Mouse (Mus musculus) G1E (cell line): ENCODE results near the gene Dnal4. TPM values are rescaled to one million over a fixed set of nuclear protein-coding genes. Genes with fewer than 3 reads are reported as not detected.

Experiments
- ATAC-seq: 2 replicates; pipeline ENCODE4 v1.8.0; 2016; ENCODE audit warnings: mild to moderate bottlenecking; ENCODE audit not compliant: insufficient number of reproducible peaks, poor library complexity, low FRiP score, severe bottlenecking; ENCODE audit errors: extremely low read depth
- DNase-seq: peaks from one replicate; pipeline ENCODE4 v3.0.0; 2012; ENCODE audit warnings: low spot score
- H3K27me3 ChIP-seq: 2 replicates; pipeline ENCODE4 v1.6.1; 2012; ENCODE audit warnings: mild to moderate bottlenecking, low read length, inconsistent platforms; ENCODE audit not compliant: insufficient read depth
- H3K36me3 ChIP-seq: replicated peaks from 2 replicates; pipeline ENCODE3; 2012; ENCODE audit warnings: mild to moderate bottlenecking, inconsistent platforms
- H3K4me1 ChIP-seq: 2 replicates; pipeline ENCODE4 v1.6.1; 2012; ENCODE audit warnings: low read depth, low read length, inconsistent platforms, mixed read lengths; ENCODE audit not compliant: insufficient read depth
- H3K4me3 ChIP-seq: 2 replicates; pipeline ENCODE4 v1.5.1; 2012; ENCODE audit warnings: low read depth, mild to moderate bottlenecking, inconsistent platforms, low read length, moderate library complexity, mixed read lengths
- H3K9me3 ChIP-seq: replicated peaks from 2 replicates; pipeline ENCODE4 v1.6.1; 2012; ENCODE audit warnings: inconsistent platforms
- CTCF ChIP-seq: IDR thresholded peaks from 2 replicates; pipeline ENCODE4 v1.5.1; 2012; ENCODE audit warnings: low read depth, low read length, inconsistent platforms, mixed read lengths
- GATA1 ChIP-seq: IDR thresholded peaks from 2 replicates; pipeline ENCODE4 v1.6.1; 2012; ENCODE audit warnings: borderline replicate concordance, low read length, inconsistent platforms, mixed read lengths
- GATA2 ChIP-seq: IDR thresholded peaks from 2 replicates; pipeline ENCODE4 v1.6.1; 2012; ENCODE audit warnings: low read depth, low read length, inconsistent platforms, borderline replicate concordance
- POLR2AphosphoS5 ChIP-seq: IDR thresholded peaks from 2 replicates; pipeline ENCODE4 v1.6.1; 2012; ENCODE audit warnings: low read depth, low read length, inconsistent platforms; ENCODE audit not compliant: insufficient replicate concordance
- TAL1 ChIP-seq: conservative IDR thresholded peaks from 2 replicates; pipeline ENCODE4 v1.6.1; 2012; ENCODE audit warnings: low read depth, low read length, inconsistent platforms, mixed read lengths
- polyA plus RNA-seq: library from polyadenylated mRNA; stranded (reverse); fragments of >175 nt; gene quantifications from 2 replicates; pipeline ENCODE4 v1.2.3, GENCODE M21; 2012
- total RNA-seq, 2 experiments: library from RNA; stranded (forward) in 1 of 2; stranded (reverse) in 1 of 2; fragments of 200-1000 nt in 1 of 2; fragments of >200 nt in 1 of 2; fragmentation: Nextera tagmentation in 1 of 2; gene quantifications; 2 replicates each; pipeline ENCODE4 v1.2.3; 2014 to 2017

Dnal4 gene
- total and polyA plus RNA-seq, 3 experiments: 13.1 to 29.7 (median 15.2) TPM

DNA sequence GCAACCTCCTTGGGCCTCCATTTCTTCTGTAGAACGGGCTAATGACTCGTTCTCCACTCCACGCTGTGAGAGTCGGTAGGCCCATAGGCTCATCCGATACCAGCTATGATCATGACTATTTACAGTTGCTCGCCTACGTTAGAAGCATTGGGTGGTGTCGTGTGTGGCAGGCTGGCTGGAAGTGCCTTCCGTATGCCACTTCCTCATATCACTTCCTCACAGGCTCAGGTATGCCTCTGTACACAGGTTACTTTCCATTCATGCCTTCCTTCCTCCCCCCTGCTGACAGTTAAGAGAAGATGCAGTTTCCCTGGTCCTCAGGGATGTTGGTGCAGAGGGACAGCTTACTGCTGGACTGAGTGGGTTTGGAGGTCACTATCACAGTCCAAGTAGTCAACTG lies 15.4 kb upstream of the Dnal4 start:
- DNase-seq: no peak
- TF ChIP-seq GATA1: no peak
- TF ChIP-seq TAL1: no peak
- no peak for TF ChIP-seq GATA2
- no peak for TF ChIP-seq CTCF
- Histone ChIP-seq H3K36me3 (no peaks in the 10 kb centered on the region), H3K4me1 (no peaks in the 10 kb centered on the region), H3K9me3 (no peaks in the 10 kb centered on the region), H3K4me3 (no peak overlapping the region), H3K27me3 (peaks cover 16% of the 10 kb centered on the region)
- ATAC-seq: no peak

DNA sequence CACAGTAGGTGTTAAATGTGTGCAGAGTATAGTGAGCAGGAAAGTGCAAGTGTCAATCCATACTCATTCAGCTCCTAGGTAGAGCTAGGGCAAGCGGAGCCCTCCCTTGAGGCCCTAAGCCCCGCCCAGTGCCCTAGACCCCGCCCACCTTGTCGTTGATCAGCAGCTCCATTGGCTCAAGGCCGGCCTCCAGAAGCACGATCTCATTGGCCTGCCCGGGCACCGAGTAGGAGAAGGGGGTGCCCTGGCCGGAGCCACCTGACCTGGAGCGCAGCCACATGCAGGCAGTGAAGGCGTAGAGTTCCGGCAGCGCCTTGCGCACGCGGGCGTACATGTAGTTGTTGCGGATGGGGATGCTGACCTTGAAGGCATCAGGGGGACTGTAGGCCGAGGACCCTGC lies 14.8 kb upstream of the Dnal4 start:
- no peak for DNase-seq
- H3K9me3 ChIP-seq: no peaks in the 10 kb centered on the region
- H3K36me3 ChIP-seq: no peaks in the 10 kb centered on the region
- TF ChIP-seq TAL1: no peak
- TF ChIP-seq POLR2AphosphoS5: no peak
- no peak for TF ChIP-seq GATA2
- TF ChIP-seq CTCF: no peak
- no peak for TF ChIP-seq GATA1
- no peak overlapping the region for H3K4me3 ChIP-seq
- no peak for ATAC-seq
- H3K27me3 ChIP-seq: peaks cover 14% of the 10 kb centered on the region
- no peaks in the 10 kb centered on the region for H3K4me1 ChIP-seq

DNA sequence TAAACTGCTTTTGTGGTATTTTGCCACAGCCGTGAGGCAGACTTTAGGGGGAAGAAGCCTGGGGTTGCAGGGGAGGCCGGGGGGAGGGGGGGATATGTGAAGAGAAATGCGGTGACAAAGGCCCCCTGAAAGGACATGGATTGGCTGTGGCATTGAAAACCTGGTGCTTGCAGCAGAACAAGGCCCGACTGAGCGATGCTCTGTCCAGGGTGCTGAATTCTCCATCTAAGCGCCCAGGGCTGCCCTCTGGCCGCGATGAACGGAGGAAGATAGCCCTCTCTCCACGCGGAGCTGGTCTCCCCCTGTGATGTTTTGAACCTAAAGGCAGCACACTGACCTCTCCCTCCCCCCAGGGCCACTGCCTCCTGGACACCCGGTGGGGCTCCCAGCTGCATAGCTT lies 13.9 kb upstream of the Dnal4 start:
- no peaks in the 10 kb centered on the region for H3K36me3 ChIP-seq
- TF ChIP-seq CTCF: no peak
- TF ChIP-seq POLR2AphosphoS5: no peak
- no peak for TF ChIP-seq TAL1
- no peak for TF ChIP-seq GATA2
- TF ChIP-seq GATA1: no peak
- H3K9me3 ChIP-seq: no peaks in the 10 kb centered on the region
- DNase-seq (peak; percentile 65), ATAC-seq (no peak)
- no peaks in the 10 kb centered on the region for H3K4me1 ChIP-seq
- peaks cover 19% of the 10 kb centered on the region for H3K27me3 ChIP-seq
- no peak overlapping the region for H3K4me3 ChIP-seq

DNA sequence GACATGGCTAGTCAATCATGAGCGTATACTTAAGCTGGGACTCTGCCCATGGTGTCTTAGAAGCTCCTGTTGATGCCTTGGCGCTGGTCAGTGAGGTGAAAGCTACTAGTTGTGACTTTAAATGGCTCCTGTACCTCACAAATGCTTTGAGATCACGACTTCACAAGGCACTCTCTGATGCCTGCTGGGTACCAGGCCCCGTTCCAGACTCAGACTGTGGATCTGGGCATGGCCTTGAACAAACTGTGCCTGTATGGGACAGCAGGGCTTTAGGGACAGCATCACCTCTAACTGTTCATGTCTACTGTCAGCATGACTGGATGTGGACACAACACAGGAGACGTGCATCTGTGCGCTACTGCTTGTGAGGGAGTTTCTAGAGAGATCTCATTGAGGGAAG lies 13.3 kb upstream of the Dnal4 start:
- Histone ChIP-seq H3K4me1 (no peaks in the 10 kb centered on the region), H3K9me3 (no peaks in the 10 kb centered on the region), H3K27me3 (peaks cover 24% of the 10 kb centered on the region), H3K36me3 (no peaks in the 10 kb centered on the region), H3K4me3 (no peak overlapping the region)
- DNase-seq (no peak), ATAC-seq (no peak)
- TF ChIP-seq TAL1 (no peak), GATA2 (no peak), GATA1 (no peak), POLR2AphosphoS5 (no peak), CTCF (no peak)

DNA sequence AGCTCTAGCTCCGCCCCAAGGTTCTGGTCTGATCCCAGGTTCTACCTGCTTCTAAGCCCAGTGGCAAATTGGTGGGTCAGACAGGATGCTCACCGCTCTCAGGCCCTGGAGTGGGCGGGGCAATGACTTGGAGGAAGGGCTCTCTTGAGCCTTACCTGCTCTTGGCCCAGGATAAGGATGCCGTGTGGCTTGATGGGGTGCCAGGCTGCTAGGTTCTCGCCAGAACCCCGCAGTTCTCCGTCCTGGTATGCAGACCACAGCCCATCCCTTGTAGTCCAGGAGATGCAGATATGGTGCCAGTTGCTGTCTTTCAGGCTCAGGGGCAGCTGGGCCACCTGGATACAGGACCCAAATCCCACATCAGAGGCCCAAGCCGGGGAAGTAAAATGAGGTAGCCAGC lies 12.5 kb upstream of the Dnal4 start:
- no peak for ATAC-seq
- Histone ChIP-seq H3K4me3 (no peak overlapping the region), H3K4me1 (no peaks in the 10 kb centered on the region), H3K9me3 (no peaks in the 10 kb centered on the region), H3K36me3 (no peaks in the 10 kb centered on the region), H3K27me3 (peaks cover 25% of the 10 kb centered on the region)
- no peak for TF ChIP-seq GATA1
- TF ChIP-seq GATA2: no peak
- DNase-seq: no peak

DNA sequence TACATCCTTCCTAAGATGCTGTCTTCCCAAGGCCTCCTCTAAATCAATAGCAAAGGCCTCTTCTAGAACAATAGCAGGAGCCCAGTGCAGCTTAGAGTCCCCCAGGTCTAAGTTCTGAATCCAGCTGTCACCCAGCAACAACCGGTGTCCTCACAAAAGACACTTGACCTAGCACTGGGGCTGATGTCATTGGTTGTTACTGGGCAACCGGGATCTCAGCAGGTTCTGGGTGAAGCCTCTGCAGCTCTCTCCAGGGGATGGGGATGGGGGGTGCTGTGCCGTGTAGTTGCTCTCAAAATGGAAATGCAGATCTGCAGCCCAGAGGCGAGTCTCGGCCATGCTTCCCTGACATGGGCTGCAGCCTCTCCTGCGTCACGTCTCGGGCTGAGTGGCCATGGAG lies 10.2 kb upstream of the Dnal4 start:
- H3K36me3 ChIP-seq: no peaks in the 10 kb centered on the region
- H3K4me1 ChIP-seq: no peaks in the 10 kb centered on the region
- no peak for ATAC-seq
- H3K27me3 ChIP-seq: peaks cover 24% of the 10 kb centered on the region
- DNase-seq: no peak
- H3K9me3 ChIP-seq: no peaks in the 10 kb centered on the region
- TF ChIP-seq TAL1 (no peak), GATA1 (no peak), GATA2 (no peak), CTCF (no peak), POLR2AphosphoS5 (no peak)
- H3K4me3 ChIP-seq: no peak overlapping the region

DNA sequence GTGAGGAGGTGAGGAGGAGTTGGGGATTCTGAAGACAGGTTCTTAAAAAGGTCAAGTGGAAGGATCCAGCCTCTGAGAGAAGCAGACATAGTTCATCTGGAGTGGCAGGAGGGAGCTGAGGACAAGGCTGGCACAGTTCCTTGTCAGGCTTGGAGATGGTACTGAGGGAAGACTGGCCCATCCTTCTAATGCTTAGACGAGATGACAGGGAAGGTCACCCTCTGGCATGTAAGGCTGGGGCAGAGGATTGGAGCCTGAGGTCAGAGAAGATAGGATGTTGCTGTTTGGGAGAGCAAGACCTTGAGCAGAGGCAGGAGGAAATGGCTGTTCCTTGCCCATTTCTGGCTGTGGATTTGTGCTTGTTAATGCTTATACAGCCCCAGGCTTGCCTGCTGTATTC lies 7.4 kb upstream of the Dnal4 start:
- no peak for ATAC-seq
- no peak for DNase-seq
- H3K4me1 ChIP-seq: no peaks in the 10 kb centered on the region
- H3K9me3 ChIP-seq: no peaks in the 10 kb centered on the region
- no peak overlapping the region for H3K4me3 ChIP-seq
- H3K27me3 ChIP-seq: peaks cover 28% of the 10 kb centered on the region
- no peaks in the 10 kb centered on the region for H3K36me3 ChIP-seq
- TF ChIP-seq GATA1 (no peak), CTCF (no peak), GATA2 (no peak), POLR2AphosphoS5 (no peak), TAL1 (no peak)
